Mouse (Mus musculus) heart, embryonic 10.5 days (tissue): ENCODE measurements at regions not wholly inside any gene's neighbourhood (a gene's known extent, or its start where the extent isn't known, plus 50 kb on each side); places are given as distances from the start of the nearest gene placed in this dataset.

Experiments used
- DNase-seq: peaks from one replicate; pipeline ENCODE4 v3.0.0-alpha.2; 2017; ENCODE audit warnings: low spot score
- H3K27ac ChIP-seq: fragments of 300-500 bp; sonication (generic); 2 replicates; pipeline ENCODE4 v1.5.1; 2016; ENCODE audit warnings: mild to moderate bottlenecking
- H3K27me3 ChIP-seq: fragments of 300-500 bp; sonication (generic); 2 replicates; pipeline ENCODE4 v1.6.1; 2016; ENCODE audit warnings: mild to moderate bottlenecking; ENCODE audit not compliant: poor library complexity, insufficient read depth, severe bottlenecking
- H3K36me3 ChIP-seq: fragments of 300-500 bp; sonication (generic); 2 replicates; pipeline ENCODE4 v1.6.1; 2016; ENCODE audit warnings: mild to moderate bottlenecking, moderate library complexity
- H3K4me1 ChIP-seq: fragments of 300-500 bp; sonication (generic); 2 replicates; pipeline ENCODE4 v1.6.1; 2016; ENCODE audit warnings: mild to moderate bottlenecking
- H3K4me3 ChIP-seq: fragments of 300-500 bp; sonication (generic); 2 replicates; pipeline ENCODE4 v1.5.1; 2016; ENCODE audit warnings: mild to moderate bottlenecking, moderate library complexity
- H3K9me3 ChIP-seq: fragments of 300-500 bp; sonication (generic); 2 replicates; pipeline ENCODE4 v1.6.1; 2016; ENCODE audit warnings: mild to moderate bottlenecking, moderate library complexity
- WGBS: fragments of 180-500 bp; shearing (Covaris S2); methylation state at CpG from one replicate; pipeline ENCODE4 v1.1.7; 2016; 5-methylcytosine and 5-hydroxymethylcytosine counted together

DNA sequence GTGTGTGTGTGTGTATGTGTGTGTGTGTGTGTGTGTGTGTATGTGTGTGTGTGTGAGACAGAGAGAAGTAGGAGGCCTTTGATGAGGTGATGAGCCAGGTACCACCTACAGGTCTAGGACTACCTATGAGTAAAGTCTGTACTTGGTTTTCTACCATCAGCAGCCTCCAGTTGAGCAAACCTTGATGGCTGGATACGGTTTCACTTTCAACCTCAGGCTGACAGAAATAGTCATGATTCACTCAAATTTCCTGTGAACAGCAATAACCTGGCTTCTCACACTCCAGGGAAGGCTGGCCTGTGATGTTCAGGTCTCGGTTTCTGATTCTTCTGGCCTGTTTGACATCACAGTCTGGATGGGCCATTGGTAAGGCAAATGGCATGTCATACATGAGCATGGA is 226.1 kb downstream of the Cog6 start:
- no peaks in the 10 kb centered on the region for H3K36me3 ChIP-seq
- DNase-seq, result peak; percentile 35
- H3K27ac ChIP-seq, result no peak overlapping the region
- no peaks in the 10 kb centered on the region for H3K9me3 ChIP-seq
- H3K4me3 ChIP-seq, result no peak overlapping the region
- H3K4me1 ChIP-seq, result no peaks in the 10 kb centered on the region
- WGBS, result 88% methylated on average over 2 of the region's 2 CpGs
- no peaks in the 10 kb centered on the region for H3K27me3 ChIP-seq

DNA sequence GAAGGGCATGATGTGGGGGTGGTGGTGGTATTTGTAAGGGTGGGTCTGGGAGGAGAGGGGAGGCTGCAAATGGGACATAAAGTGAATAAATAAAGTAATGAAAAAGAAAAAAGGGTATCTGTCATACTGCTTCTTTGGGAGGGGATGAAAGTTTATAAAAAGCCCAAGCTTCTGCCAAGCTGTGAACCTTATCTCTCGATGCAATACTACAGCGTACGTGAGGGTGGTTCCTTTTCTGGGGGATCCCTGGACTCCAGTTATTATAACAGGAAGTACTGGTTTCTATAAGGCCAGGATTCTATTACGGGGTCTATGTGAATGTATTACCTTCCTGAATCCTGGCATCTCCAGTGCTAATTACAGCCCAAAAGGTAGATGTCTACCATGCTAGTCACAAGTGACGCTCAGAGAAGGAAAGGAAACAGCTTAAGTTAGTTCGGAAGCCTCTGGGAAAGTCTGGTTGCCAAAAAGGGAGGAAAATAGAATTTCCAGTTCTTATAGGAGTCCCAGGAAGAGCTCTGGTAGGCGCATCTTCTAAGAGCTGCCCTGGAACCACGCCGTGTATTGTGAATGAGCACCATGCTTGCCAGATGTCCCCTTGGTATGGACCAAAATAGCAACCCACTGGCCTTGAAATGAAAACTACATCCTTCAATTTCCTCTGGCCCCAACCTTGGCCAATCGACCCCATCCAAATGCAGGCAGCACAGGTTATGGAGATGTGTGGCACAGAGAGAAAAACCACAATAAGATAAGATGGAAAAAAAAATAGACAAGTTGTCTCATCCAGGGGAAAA is 228.9 kb downstream of the Cog6 start:
- DNase-seq, result peak; percentile 58
- 84% methylated on average over 10 of the region's 10 CpGs for WGBS
- H3K36me3 ChIP-seq, result no peaks in the 10 kb centered on the region

DNA sequence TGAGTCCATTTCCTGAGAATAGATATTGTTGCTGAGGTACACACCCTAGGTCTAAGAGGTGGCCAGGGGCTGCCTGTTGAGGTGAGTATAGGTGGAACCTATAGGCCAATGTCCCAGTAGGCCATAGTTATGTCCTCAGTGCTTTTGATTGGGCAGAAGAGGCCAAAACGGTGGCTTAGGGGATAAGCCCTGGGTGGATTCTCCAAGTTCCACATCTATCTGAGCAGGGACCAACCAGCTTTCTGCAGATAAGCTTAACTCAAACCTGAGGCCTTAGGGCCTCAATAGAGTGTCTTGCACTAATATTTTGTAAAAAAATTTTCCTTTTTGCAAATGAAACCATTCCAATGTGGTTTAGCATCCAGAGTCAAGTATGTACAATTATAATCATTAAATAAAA is 231.4 kb downstream of the Cog6 start:
- Histone ChIP-seq H3K4me1 (no peaks in the 10 kb centered on the region), H3K27ac (no peak overlapping the region), H3K9me3 (no peaks in the 10 kb centered on the region), H3K4me3 (no peak overlapping the region), H3K36me3 (no peaks in the 10 kb centered on the region), H3K27me3 (no peaks in the 10 kb centered on the region)
- WGBS, result 39% methylated on average over 1 of the region's 1 CpGs
- DNase-seq, result no peak

More for the DNA sequence above, 228.9 kb downstream of the Cog6 start:
- H3K27ac ChIP-seq, result no peak overlapping the region
- H3K9me3 ChIP-seq, result no peaks in the 10 kb centered on the region
- H3K4me3 ChIP-seq, result no peak overlapping the region
- no peaks in the 10 kb centered on the region for H3K27me3 ChIP-seq
- no peaks in the 10 kb centered on the region for H3K4me1 ChIP-seq

DNA sequence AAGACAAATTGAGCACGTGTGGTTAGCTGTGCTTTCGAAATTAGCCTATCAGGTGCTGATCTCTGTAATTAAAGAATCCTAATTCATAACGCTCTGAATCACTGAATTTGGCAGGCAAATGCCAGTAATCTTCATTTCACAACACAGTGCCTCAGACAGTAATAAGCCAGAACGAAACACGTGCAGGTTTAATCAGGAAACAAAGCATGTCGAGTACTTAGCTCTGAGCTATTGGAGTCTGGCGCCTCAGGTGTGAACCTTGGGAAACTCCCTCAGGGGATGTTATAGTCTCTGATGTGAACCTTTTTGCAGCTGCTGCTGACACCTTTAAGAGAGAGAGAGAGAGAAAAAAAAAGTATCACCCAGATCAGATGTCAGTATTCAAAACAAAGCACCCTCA is 232.6 kb downstream of the Cog6 start:
- Histone ChIP-seq H3K9me3 (no peaks in the 10 kb centered on the region), H3K4me1 (no peaks in the 10 kb centered on the region), H3K27me3 (no peaks in the 10 kb centered on the region), H3K27ac (no peak overlapping the region), H3K36me3 (no peaks in the 10 kb centered on the region), H3K4me3 (no peak overlapping the region)
- no peak for DNase-seq
- WGBS, result 69% methylated on average over 7 of the region's 7 CpGs

DNA sequence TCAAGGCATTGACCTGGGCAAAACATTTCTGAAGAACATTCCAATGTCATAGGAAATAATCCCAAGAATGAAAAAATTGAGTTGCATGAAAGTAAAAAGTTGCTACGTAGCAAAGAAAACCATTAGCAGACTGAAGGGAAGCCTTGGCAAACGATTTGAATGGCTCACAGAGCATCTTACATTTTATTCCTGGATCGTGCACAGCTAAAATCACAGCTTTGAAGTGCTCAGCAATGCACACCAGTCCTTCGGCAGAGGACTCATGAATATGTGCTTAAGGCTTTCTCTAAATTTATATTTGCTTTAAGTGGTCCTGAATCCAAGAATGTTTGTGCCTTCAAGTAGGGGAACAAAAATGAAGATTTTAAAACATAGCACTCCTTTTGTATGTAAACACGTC is 234.5 kb downstream of the Cog6 start:
- Histone ChIP-seq H3K27ac (no peak overlapping the region), H3K4me3 (no peak overlapping the region), H3K36me3 (no peaks in the 10 kb centered on the region), H3K27me3 (no peaks in the 10 kb centered on the region), H3K4me1 (no peaks in the 10 kb centered on the region), H3K9me3 (no peaks in the 10 kb centered on the region)
- DNase-seq, result no peak
- 78% methylated on average over 5 of the region's 5 CpGs for WGBS

DNA sequence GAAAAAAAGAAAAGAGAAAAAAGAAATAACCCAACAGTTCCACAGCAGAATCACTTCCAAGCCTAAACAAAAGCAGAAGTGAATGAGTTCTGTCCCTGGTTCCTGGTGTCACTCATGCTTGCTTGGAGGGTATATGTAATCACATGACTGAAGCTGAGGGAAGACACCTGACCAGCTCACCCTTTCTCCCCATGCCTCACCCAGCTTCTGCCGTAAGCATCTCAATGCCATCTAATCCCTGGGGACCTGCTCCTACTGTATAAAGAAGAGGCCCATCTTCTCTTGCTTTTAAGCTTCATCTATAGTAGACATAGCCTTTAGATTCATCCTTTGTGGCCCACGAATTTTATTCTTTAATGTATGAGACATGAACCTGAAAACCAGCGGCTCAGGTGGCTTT is 235.5 kb downstream of the Cog6 start:
- WGBS, result 84% methylated on average over 3 of the region's 3 CpGs
- Histone ChIP-seq H3K4me1 (no peaks in the 10 kb centered on the region), H3K9me3 (no peaks in the 10 kb centered on the region), H3K36me3 (no peaks in the 10 kb centered on the region), H3K27me3 (no peaks in the 10 kb centered on the region), H3K27ac (no peak overlapping the region), H3K4me3 (no peak overlapping the region)
- DNase-seq, result no peak

DNA sequence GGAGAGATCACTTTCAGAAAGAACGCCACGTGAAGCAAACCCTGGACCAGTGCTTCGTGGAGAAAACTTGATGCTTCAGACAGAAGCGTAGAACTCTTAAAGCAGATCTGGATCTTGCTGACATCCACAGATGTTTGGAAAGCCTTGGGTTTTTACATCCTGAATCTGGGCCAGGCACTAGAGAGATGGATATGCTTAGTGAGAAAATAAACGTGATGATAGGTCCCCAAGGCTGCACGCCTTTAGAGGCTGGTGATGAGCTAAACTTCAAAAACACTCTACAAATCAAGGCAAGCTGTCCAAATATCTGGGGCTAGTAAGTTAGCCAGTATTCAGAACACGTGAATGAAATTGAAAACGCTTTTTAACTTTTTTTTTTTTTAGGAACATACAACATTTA is 236.7 kb downstream of the Cog6 start:
- DNase-seq, result no peak
- Histone ChIP-seq H3K4me1 (no peaks in the 10 kb centered on the region), H3K9me3 (no peaks in the 10 kb centered on the region), H3K36me3 (no peaks in the 10 kb centered on the region), H3K4me3 (no peak overlapping the region), H3K27me3 (no peaks in the 10 kb centered on the region), H3K27ac (no peak overlapping the region)
- 79% methylated on average over 8 of the region's 8 CpGs for WGBS

DNA sequence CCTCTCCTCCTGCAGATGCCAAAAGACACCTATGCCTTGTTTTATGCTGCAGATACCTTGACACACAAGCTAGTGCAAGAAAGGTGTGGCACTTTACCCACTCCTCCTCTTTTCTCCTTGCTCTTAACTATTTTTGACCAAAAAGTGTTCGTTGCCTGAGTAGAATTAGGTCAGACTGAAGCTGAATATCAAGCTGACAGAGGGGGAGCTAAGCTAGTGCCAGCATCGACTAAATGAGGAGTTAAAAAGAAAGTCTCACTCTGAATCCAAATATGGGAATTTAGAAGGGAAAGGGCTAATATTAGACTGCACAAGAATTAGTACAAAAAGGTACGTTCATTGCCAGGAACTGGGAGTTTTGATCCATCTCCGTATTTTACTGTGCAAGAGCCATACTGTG is 241.2 kb downstream of the Cog6 start:
- Histone ChIP-seq H3K4me3 (no peak overlapping the region), H3K4me1 (no peaks in the 10 kb centered on the region), H3K9me3 (no peaks in the 10 kb centered on the region), H3K27ac (no peak overlapping the region), H3K36me3 (no peaks in the 10 kb centered on the region), H3K27me3 (no peaks in the 10 kb centered on the region)
- WGBS, result 71% methylated on average over 4 of the region's 4 CpGs
- no peak for DNase-seq

DNA sequence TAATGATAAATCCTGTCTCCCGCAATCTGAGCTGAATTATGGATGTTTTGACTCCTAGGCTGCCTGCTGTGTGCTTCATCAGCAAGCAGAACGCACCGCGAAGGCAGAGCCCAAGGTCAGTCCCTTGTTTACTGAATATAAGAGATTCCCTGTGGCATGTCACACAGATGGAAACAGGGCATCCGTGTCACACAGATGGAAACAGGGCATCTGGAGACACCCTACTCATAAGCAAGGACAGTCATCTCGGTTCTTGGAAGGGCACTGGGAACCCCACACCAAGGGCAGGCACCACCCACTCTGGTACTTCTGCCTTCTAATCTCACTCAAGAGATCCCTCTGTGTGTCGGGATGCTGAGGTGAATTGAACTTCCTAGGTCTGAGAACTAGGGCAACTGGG is 241.9 kb downstream of the Cog6 start:
- Histone ChIP-seq H3K27ac (no peak overlapping the region), H3K4me3 (no peak overlapping the region), H3K9me3 (no peaks in the 10 kb centered on the region), H3K4me1 (no peaks in the 10 kb centered on the region), H3K27me3 (no peaks in the 10 kb centered on the region), H3K36me3 (no peaks in the 10 kb centered on the region)
- 71% methylated on average over 7 of the region's 7 CpGs for WGBS
- DNase-seq, result no peak

DNA sequence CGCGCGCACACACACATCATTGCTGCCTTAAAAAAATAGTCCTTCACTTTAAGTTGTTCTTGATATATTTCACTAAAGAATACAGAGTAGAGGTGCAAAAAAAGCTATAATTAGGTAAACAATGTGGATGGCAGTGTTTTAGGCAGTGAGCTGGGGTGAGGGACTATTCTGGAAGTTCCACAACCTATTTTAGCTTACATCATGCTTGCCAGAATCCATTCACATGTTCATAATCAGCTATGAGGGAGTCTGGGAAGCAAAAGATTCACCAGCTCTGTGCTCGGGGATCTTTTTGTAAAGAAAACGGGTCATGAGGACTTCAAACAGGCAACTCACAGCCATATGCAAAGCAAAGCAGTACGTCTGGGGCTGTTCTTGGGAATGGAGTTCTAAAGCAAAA is 242.3 kb downstream of the Cog6 start:
- Histone ChIP-seq H3K27me3 (no peaks in the 10 kb centered on the region), H3K9me3 (no peaks in the 10 kb centered on the region), H3K4me3 (no peak overlapping the region), H3K4me1 (no peaks in the 10 kb centered on the region), H3K27ac (no peak overlapping the region), H3K36me3 (no peaks in the 10 kb centered on the region)
- 91% methylated on average over 6 of the region's 6 CpGs for WGBS
- DNase-seq, result no peak

DNA sequence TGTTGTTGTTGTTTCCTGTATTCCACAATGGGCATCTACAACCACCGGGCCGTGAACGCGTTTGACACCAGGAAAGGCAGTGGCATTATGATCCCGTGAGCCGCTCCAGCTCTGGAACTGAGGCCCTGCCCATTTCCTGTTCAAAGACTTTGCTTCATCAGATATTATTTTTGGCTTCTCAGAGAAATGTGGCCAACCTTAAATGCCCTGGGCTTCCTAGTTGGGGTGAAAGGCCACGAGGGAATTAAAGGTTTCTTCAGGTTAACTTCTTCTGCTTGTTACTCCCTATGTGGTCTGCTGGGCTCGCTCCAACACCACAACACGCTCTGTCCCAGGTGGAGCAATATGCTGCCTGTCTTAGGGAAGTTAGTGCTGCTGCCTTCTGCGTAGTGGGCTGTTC is 249.8 kb downstream of the Cog6 start:
- peaks cover 8% of the 10 kb centered on the region; the same call in 1 of the 2 replicates for H3K4me1 ChIP-seq
- H3K9me3 ChIP-seq, result no peaks in the 10 kb centered on the region
- no peaks in the 10 kb centered on the region for H3K27me3 ChIP-seq
- H3K4me3 ChIP-seq, result no peak overlapping the region
- peak; percentile 63 for DNase-seq
- H3K27ac ChIP-seq, result no peak overlapping the region
- 77% methylated on average over 10 of the region's 10 CpGs for WGBS
- no peaks in the 10 kb centered on the region for H3K36me3 ChIP-seq

DNA sequence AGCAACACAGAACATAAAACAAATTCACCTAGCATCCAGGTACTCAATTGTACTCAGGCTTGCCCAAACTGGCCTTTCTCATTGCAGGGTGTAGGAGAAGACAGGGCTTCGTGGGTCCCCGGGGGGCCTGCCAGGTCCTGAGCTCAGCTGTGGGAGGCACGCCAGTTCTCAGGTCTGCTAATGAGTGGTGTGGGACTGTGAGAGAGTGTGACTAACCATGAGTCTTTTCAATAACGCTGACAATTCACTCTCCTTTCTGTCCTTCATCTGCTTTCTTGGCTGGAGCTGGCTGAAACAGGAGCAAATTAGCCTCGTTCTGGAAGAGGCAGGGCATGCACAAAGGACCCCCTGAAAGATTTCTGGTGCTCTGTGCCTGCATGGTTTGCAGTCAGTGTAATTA is 250.2 kb downstream of the Cog6 start:
- 76% methylated on average over 5 of the region's 5 CpGs for WGBS
- Histone ChIP-seq H3K4me3 (no peak overlapping the region), H3K27me3 (no peaks in the 10 kb centered on the region), H3K4me1 (peaks cover 8% of the 10 kb centered on the region; the same call in 1 of the 2 replicates), H3K9me3 (no peaks in the 10 kb centered on the region), H3K27ac (no peak overlapping the region), H3K36me3 (no peaks in the 10 kb centered on the region)
- peak; percentile 51 for DNase-seq

DNA sequence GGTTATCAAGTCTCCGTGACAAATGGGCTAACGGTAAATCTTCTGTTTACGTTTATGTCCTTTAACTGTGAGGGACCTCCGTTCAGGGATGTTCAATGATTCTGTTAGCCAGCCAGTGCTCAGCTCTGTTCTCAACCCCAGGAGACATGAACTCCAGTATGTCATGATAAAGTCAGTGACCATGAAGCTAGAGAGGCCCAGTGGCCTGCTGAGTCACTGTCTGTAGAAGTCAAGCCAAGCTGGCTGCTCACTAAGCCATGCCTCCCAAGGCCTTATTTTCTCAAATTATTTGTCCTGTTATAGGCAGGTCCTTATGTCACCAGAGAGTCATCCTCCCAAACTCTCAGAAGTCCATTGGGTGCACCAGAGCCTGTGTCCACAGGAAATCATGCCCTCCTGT is 252.9 kb downstream of the Cog6 start:
- Histone ChIP-seq H3K36me3 (no peaks in the 10 kb centered on the region), H3K27ac (no peak overlapping the region), H3K4me3 (no peak overlapping the region), H3K4me1 (peaks cover 8% of the 10 kb centered on the region; the same call in 1 of the 2 replicates), H3K27me3 (no peaks in the 10 kb centered on the region), H3K9me3 (no peaks in the 10 kb centered on the region)
- DNase-seq, result peak; percentile 48
- 65% methylated on average over 4 of the region's 4 CpGs for WGBS

DNA sequence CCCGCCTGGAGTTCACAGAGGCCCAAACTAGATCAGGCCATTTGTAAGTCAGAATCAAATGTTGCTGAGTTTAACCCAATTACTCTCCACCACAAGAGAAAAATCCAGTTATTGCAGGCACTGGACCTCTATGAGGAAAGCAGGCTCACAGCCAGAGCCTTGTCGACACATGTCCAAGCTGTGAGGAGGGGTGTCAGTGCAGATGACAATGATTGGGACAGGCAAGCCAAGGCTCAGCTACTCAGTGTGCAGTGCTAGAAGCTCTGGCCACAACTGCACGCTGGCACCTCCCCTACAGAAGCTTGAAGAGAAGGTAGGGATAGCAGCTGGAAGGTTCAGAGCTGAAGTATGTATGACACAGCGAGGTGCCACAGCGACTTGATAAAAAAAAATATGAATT is 253.4 kb downstream of the Cog6 start:
- DNase-seq, result peak; percentile 4
- Histone ChIP-seq H3K4me3 (no peak overlapping the region), H3K36me3 (no peaks in the 10 kb centered on the region), H3K27ac (no peak overlapping the region), H3K4me1 (peaks cover 8% of the 10 kb centered on the region; the same call in 1 of the 2 replicates), H3K27me3 (no peaks in the 10 kb centered on the region), H3K9me3 (no peaks in the 10 kb centered on the region)
- 76% methylated on average over 5 of the region's 5 CpGs for WGBS
